Mouse (Mus musculus) testis, adult 2 months (tissue): ENCODE measurements at regions not wholly inside any gene's neighbourhood (a gene's known extent, or its start where the extent isn't known, plus 50 kb on each side); places are given as distances from the start of the nearest gene placed in this dataset.

Experiments used
- CTCF ChIP-seq: fragments of 200-500 bp; IDR thresholded peaks from 2 replicates; pipeline ENCODE4 v1.5.1; 2012; ENCODE audit warnings: low read depth, mild to moderate bottlenecking, inconsistent platforms, low read length, moderate library complexity; ENCODE audit not compliant: control insufficient read depth, insufficient read depth, insufficient replicate concordance
- POLR2A ChIP-seq: fragments of 200-500 bp; IDR thresholded peaks from 2 replicates; pipeline ENCODE4 v1.6.1; 2012; ENCODE audit warnings: low read depth, mild to moderate bottlenecking, inconsistent platforms, low read length, moderate library complexity; ENCODE audit not compliant: control insufficient read depth

- TF ChIP-seq POLR2A (no peak), CTCF (no peak)
These were observed 108.5 kb upstream of the Hs6st1 start for GRCm38 (mm10) chr1:35959729-35960128.
